8 mouse cellular contexts compared by ENCODE assay signal in the genomic region with DNA sequence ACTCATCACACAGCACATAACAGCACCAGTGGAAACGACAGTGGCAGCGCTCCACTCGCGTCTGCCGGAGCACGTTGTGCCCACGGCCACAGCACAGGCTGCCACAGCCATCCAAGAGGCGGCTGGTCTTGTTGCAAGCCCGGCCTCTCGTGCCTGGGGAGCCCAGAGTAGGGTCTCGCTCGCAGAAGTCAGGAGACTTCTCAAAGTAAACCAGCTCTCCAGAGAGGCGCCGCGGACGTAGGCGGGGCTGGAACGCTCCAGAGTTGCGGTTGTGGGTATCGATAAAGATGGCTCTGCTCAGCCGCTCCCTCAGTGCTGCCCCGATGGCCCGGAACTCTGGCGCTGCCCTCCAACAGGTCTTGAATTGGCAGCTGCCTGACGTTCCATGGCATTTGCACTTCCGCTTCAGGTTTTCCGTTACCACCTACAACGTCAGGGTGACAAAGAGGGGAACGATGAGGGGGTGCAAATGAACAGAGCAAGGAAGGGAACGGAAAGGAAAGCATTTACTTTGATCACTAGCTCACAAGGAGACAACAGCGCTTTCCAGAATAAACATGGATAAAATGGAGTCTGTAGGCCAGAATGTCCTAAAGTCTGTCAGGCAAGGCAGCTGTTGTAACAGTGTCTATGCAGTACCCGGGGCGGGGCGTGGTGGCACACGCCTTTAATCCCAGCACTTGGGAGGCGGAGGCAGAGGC. TPM values are rescaled to one million over a fixed set of nuclear protein-coding genes. Genes with fewer than 3 reads are reported as not detected.
DNase-seq lines count a peak whose midpoint lies in the region; ATAC-seq and TF ChIP-seq lines count a peak whose summit lies in the region.

No protein-coding gene starts in this region.

- peak; percentile 25 for DNase-seq in kidney, adult 18-20 months
- DNase-seq in kidney, adult 11 months: no peak
- DNase-seq in hindbrain, postnatal 0 days (ENCODE audit: low spot score): peak; percentile 15
- DNase-seq in splenic B cell, adult 2 months (ENCODE audit: low read depth, low spot score): peak; percentile 82
- no peak for DNase-seq in left cerebral cortex, postnatal 14 days (ENCODE audit: low spot score in 2 of 2)
- no peak for DNase-seq in gastrocnemius, postnatal 36 days

- peak overlapping the region; percentile 26 for H3K4me3 ChIP-seq in cortical plate, adult 2 months (ENCODE audit: insufficient read depth, low read length)
- H3K4me3 ChIP-seq in hindbrain, postnatal 0 days (ENCODE audit: low read length): peak overlapping the region; percentile 28
- peak overlapping the region; percentile 46 for H3K4me3 ChIP-seq in lung, embryonic 16.5 days (ENCODE audit: low read length)

- WGBS in hindbrain, postnatal 0 days: 3% methylated on average over 36 of the region's 36 CpGs
- WGBS in lung, embryonic 16.5 days: 1% methylated on average over 36 of the region's 36 CpGs

- ATAC-seq in hindbrain, postnatal 0 days: no peak
- ATAC-seq in lung, embryonic 16.5 days (ENCODE audit: low read depth): no peak

- H3K27ac ChIP-seq in cortical plate, adult 2 months (ENCODE audit: insufficient read depth, low read length): no peak overlapping the region
- H3K27ac ChIP-seq in hindbrain, postnatal 0 days: no peak overlapping the region
- no peak overlapping the region for H3K27ac ChIP-seq in lung, embryonic 16.5 days (ENCODE audit: low read length)

- no peak for TF ChIP-seq POLR2A in cortical plate, adult 2 months (IDR thresholded peaks at IDR 0.05; ENCODE audit: extremely low read depth, insufficient read depth, low read length)

- H3K27me3 ChIP-seq in hindbrain, postnatal 0 days (ENCODE audit: insufficient read depth, low read length): peaks cover 48% of the 10 kb centered on the region
- H3K27me3 ChIP-seq in lung, embryonic 16.5 days (ENCODE audit: control insufficient read depth, insufficient read depth, low read depth, low read length): peaks cover 65% of the 10 kb centered on the region
- H3K27me3 ChIP-seq in splenic B cell, adult 2 months (ENCODE audit: control insufficient read depth, insufficient read depth, low read length, poor library complexity, severe bottlenecking): no peaks in the 10 kb centered on the region

- no peaks in the 10 kb centered on the region for H3K36me3 ChIP-seq in hindbrain, postnatal 0 days (ENCODE audit: insufficient read depth, low read length)
- H3K36me3 ChIP-seq in lung, embryonic 16.5 days (ENCODE audit: control insufficient read depth, insufficient read depth, low read length): no peaks in the 10 kb centered on the region
- no peaks in the 10 kb centered on the region for H3K36me3 ChIP-seq in splenic B cell, adult 2 months (ENCODE audit: control insufficient read depth, insufficient read depth, low read length, poor library complexity, severe bottlenecking)

- H3K9me3 ChIP-seq in hindbrain, postnatal 0 days (ENCODE audit: low read length): no peaks in the 10 kb centered on the region
- no peaks in the 10 kb centered on the region for H3K9me3 ChIP-seq in lung, embryonic 16.5 days (ENCODE audit: control insufficient read depth, low read length)

- peak overlapping the region; percentile 56 for H3K4me2 ChIP-seq in hindbrain, postnatal 0 days (ENCODE audit: low read depth, low read length)
- peak overlapping the region; percentile 75 for H3K4me2 ChIP-seq in lung, embryonic 16.5 days (ENCODE audit: low read depth, low read length)

- H3K9ac ChIP-seq in hindbrain, postnatal 0 days (replicated peaks; ENCODE audit: low read length): no peak overlapping the region
- H3K9ac ChIP-seq in lung, embryonic 16.5 days (ENCODE audit: low read length): peak overlapping the region; percentile 55

- no peak for TF ChIP-seq CTCF in cortical plate, adult 2 months (IDR thresholded peaks at IDR 0.05; ENCODE audit: extremely low read depth, insufficient read depth, low read length)
- no peak for TF ChIP-seq CTCF in hindbrain, postnatal 0 days (IDR thresholded peaks at IDR 0.05; ENCODE audit: low read depth)

- H3K4me1 ChIP-seq in cortical plate, adult 2 months (ENCODE audit: control insufficient read depth, insufficient read depth, low read length): peaks cover 5% of the 10 kb centered on the region
- H3K4me1 ChIP-seq in hindbrain, postnatal 0 days (ENCODE audit: insufficient read depth, low read length): peaks cover 8% of the 10 kb centered on the region; the same call in 1 of the 2 replicates
- peaks cover 18% of the 10 kb centered on the region for H3K4me1 ChIP-seq in lung, embryonic 16.5 days (replicated peaks; ENCODE audit: control insufficient read depth, insufficient read depth, low read length)

- intact Hi-C loops in left cerebral cortex, postnatal 14 days (cut with DNase I): no loop called here
- intact Hi-C loops in gastrocnemius, postnatal 36 days (cut with DNase I): no loop called here

RNA-seq across cellular contexts. Expression of gene Wnt10b, which starts 5.3 kb away (rescaled TPM):
- polyA plus RNA-seq in cortical plate, adult 2 months (2012; rRNA removed): 2.6 and 3.1 TPM in 2 replicates
- 1.4 and 4.5 TPM in 2 replicates for total RNA-seq in hindbrain, postnatal 0 days (2014; rRNA removed)
- 0.29 TPM in 1 of 2 replicates, not detected in the other for polyA plus RNA-seq in hindbrain, postnatal 0 days (2015; fragmentation: Nextera tagmentation; extraction: Ambion mirVana)
- polyA plus RNA-seq in lung, embryonic 16.5 days (2015; fragmentation: Nextera tagmentation; extraction: Ambion mirVana): 0.13 and 0.23 TPM in 2 replicates
- total RNA-seq in left cerebral cortex, postnatal 14 days (2021): under 1 TPM; 0.55 to 0.75 TPM
- under 1 TPM; 0.69 to 0.87 TPM for total RNA-seq in gastrocnemius, postnatal 36 days (2021)

RNA-seq across cellular contexts. Expression of gene Arf3, which starts 9.6 kb away (rescaled TPM):
- 701 and 730 TPM in 2 replicates for polyA plus RNA-seq in cortical plate, adult 2 months (2012; rRNA removed)
- total RNA-seq in hindbrain, postnatal 0 days (2014; rRNA removed): 127 TPM in 2 replicates
- polyA plus RNA-seq in hindbrain, postnatal 0 days (2015; fragmentation: Nextera tagmentation; extraction: Ambion mirVana): 80.7 and 92.9 TPM in 2 replicates
- 40.2 and 40.6 TPM in 2 replicates for polyA plus RNA-seq in lung, embryonic 16.5 days (2015; fragmentation: Nextera tagmentation; extraction: Ambion mirVana)
- total RNA-seq in left cerebral cortex, postnatal 14 days (2021): 100 to 1,000 TPM; 729 to 796 TPM
- 1 to 10 TPM; 7.4 to 8.2 TPM for total RNA-seq in gastrocnemius, postnatal 36 days (2021)

RNA-seq across cellular contexts. Expression of gene Wnt1, which starts 17.0 kb away (rescaled TPM):
- polyA plus RNA-seq in cortical plate, adult 2 months (2012; rRNA removed): 0.15 and 0.17 TPM in 2 replicates
- 0.05 TPM in 1 of 2 replicates, not detected in the other for total RNA-seq in hindbrain, postnatal 0 days (2014; rRNA removed)
- polyA plus RNA-seq in hindbrain, postnatal 0 days (2015; fragmentation: Nextera tagmentation; extraction: Ambion mirVana): 0.52 and 0.59 TPM in 2 replicates
- not detected in 2 replicates for polyA plus RNA-seq in lung, embryonic 16.5 days (2015; fragmentation: Nextera tagmentation; extraction: Ambion mirVana)
- not detected for total RNA-seq in left cerebral cortex, postnatal 14 days (2021)
- not detected for total RNA-seq in gastrocnemius, postnatal 36 days (2021)

RNA-seq across cellular contexts. Expression of gene Ddn, which starts 36.6 kb away (rescaled TPM):
- 723 and 876 TPM in 2 replicates for polyA plus RNA-seq in cortical plate, adult 2 months (2012; rRNA removed)
- total RNA-seq in hindbrain, postnatal 0 days (2014; rRNA removed): 2.7 and 6.5 TPM in 2 replicates
- 0.45 and 0.64 TPM in 2 replicates for polyA plus RNA-seq in hindbrain, postnatal 0 days (2015; fragmentation: Nextera tagmentation; extraction: Ambion mirVana)
- not detected in 2 replicates for polyA plus RNA-seq in lung, embryonic 16.5 days (2015; fragmentation: Nextera tagmentation; extraction: Ambion mirVana)
- total RNA-seq in left cerebral cortex, postnatal 14 days (2021): 100 to 1,000 TPM; 421 to 445 TPM
- total RNA-seq in gastrocnemius, postnatal 36 days (2021): under 1 TPM; 0.28 to 0.96 TPM

RNA-seq across cellular contexts. Expression of gene Fkbp11, which starts 44.7 kb away (rescaled TPM):
- polyA plus RNA-seq in cortical plate, adult 2 months (2012; rRNA removed): 2.1 TPM in 2 replicates
- 6.4 and 10.6 TPM in 2 replicates for total RNA-seq in hindbrain, postnatal 0 days (2014; rRNA removed)
- 5.0 and 6.6 TPM in 2 replicates for polyA plus RNA-seq in hindbrain, postnatal 0 days (2015; fragmentation: Nextera tagmentation; extraction: Ambion mirVana)
- 32.5 and 33.5 TPM in 2 replicates for polyA plus RNA-seq in lung, embryonic 16.5 days (2015; fragmentation: Nextera tagmentation; extraction: Ambion mirVana)
- 1 to 10 TPM; 2.7 to 3.4 TPM for total RNA-seq in left cerebral cortex, postnatal 14 days (2021)
- 1 to 10 TPM; 1.4 to 1.7 TPM for total RNA-seq in gastrocnemius, postnatal 36 days (2021)

Comparison
In these comparisons a context has a peak if more than half of its experiments do, and no peak if none do; other contexts are left out.
1. DNase-seq: peak in kidney, adult 18-20 months (single experiment), hindbrain, postnatal 0 days (single experiment) and splenic B cell, adult 2 months (single experiment); none in kidney, adult 11 months (single experiment), left cerebral cortex, postnatal 14 days (0 of 2) and gastrocnemius, postnatal 36 days (0 of 2).
2. RNA of gene Arf3, which starts 9.6 kb away (total RNA-seq): 729 to 796 TPM in left cerebral cortex, postnatal 14 days and 127 TPM in hindbrain, postnatal 0 days; 7.4 to 8.2 TPM in gastrocnemius, postnatal 36 days; every median in the first group is over 10 times any median in the second.
3. Peak in every context shown above with its lines, with median percentiles within 50 percentile points of each other: H3K4me3 ChIP-seq.